Mouse (Mus musculus): ENCODE measurements at regions not wholly inside any gene's neighbourhood (a gene's known extent, or its start where the extent isn't known, plus 50 kb on each side); places are given as distances from the start of the nearest gene placed in this dataset.

- no peak for DNase-seq (ENCODE audit: low spot score in 2 of 2)
Observed at GRCm38 (mm10) chr9:94589672-94590071, 51.8 kb upstream of the 1190002N15Rik start.

DNA sequence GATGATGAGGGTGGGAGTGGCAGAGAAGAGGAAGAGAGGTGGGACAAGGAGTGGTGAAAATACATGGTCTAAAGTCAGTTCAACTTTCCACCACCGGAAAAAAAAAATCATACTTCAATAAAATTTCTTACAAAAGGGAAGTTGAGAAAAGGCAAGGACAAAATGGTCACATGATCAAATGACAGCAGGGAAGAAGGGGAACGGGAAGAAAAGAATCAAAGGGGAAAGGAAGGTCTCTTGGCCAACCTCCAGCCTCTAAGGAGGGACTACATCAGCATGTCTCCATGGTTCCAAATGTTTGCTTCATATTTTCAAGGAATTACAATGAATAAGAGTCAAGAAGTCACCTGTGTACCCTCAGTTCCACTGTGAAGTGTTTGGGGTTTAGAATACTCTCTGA is 64.7 kb upstream of the Slc9a9 start:
- DNase-seq (ENCODE audit: low spot score in 2 of 2) = no peak

DNA sequence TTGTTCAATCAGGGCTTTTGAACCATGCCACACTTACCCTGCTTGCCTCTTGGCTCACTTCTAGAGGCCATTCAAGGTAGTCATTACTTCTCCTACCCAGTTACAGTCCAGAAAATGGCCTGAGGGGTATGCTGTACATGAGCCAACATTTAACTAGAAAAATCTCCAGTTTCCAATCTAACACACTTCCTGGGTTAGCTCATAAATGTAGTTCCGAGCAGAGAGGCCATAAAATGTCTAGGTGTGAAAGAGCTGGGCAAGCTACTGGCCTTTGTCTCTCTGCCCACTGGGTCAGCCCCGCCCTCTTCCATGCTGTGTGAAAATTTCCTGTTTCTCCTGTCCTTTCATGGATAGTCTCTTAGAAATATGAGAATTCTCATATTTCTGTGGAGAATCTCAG is 63.3 kb upstream of the Slc9a9 start:
- DNase-seq (ENCODE audit: low spot score in 2 of 2) = no peak

GRCm38 (mm10) chr9:94607011-94607749 is 62.5 kb upstream of the Slc9a9 start:
- DNase-seq (ENCODE audit: low spot score in 2 of 2) = peak in 1 of 2 experiments; percentile 28

GRCm38 (mm10) chr9:94607750-94608106 is 62.0 kb upstream of the Slc9a9 start:
- DNase-seq (ENCODE audit: low spot score in 2 of 2) = no peak

- no peak for DNase-seq (ENCODE audit: low spot score in 2 of 2)
Observed at GRCm38 (mm10) chr9:94610101-94610500, 59.6 kb upstream of the Slc9a9 start.

GRCm38 (mm10) chr9:94610600-94611337 is 58.9 kb upstream of the Slc9a9 start:
- peak; percentile 5 to 39 for DNase-seq (ENCODE audit: low spot score in 2 of 2)

GRCm38 (mm10) chr9:94613891-94614671 is 55.6 kb upstream of the Slc9a9 start:
- DNase-seq (ENCODE audit: low spot score in 2 of 2) = peak; percentile 12 to 79

DNA sequence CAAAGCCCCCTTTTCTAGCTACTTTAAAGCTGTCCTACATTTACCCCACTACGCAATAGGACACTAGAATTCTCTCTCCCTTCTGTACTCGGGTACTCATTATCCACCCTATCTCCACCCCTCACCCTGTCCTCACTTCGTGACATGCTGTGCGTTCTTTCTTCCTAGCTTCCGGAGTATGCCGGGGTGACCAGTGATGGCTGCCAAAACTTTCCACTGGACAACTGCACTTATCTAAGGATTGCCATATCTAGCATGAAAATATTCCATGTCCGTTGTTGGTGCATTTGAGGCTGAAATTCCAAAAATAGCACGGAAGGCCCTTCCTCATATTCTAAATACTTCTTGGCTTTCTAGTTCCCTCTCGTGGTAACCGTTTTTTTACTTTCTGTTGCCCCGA is 54.5 kb upstream of the Slc9a9 start:
- DNase-seq (ENCODE audit: low spot score in 2 of 2) = no peak

DNA sequence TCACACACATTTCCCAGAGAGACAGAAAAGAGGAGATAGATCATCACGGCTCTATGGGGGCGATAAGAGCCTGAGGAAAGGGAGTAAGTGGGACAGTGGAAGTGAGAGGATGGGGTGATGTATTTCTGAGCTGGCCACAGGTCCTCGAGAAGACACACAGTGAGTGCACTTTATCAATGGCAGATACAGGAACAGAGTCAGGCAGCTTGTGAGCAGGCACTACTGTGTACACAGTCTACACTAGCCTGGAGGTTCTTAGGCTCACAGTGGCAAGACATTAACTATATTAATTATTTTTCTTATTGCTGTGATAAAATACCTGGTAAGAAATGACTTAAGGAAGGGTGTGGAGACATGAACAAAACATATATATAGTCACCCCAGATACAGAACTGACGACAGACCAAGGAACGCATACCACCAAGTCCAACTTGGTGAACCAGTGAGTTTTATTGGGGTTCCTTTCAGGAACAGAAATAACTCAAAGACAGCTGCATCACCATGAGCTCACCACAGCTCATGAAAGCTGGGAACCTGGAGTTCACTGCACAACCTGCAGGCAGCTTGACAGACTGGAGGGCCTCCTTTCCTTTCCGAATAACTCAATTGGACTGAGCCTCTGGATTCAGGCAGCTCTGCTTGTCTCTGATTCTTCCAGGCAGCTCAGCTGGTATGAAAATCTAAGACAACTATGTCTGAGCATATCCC is 51.5 kb upstream of the Slc9a9 start:
- DNase-seq (ENCODE audit: low spot score in 2 of 2) = no peak

All from layer of hippocampus, adult 18-20 months (tissue).